Mouse (Mus musculus) natural killer cell, adult 2 months (primary cell): ENCODE results near the gene Ptges2.

Source experiments
- DNase-seq, 2 experiments: peaks; one replicate each; pipeline ENCODE4 v3.0.0; 2022; ENCODE audit warnings: low spot score in 2 of 2

Gene Ptges2

DNA sequence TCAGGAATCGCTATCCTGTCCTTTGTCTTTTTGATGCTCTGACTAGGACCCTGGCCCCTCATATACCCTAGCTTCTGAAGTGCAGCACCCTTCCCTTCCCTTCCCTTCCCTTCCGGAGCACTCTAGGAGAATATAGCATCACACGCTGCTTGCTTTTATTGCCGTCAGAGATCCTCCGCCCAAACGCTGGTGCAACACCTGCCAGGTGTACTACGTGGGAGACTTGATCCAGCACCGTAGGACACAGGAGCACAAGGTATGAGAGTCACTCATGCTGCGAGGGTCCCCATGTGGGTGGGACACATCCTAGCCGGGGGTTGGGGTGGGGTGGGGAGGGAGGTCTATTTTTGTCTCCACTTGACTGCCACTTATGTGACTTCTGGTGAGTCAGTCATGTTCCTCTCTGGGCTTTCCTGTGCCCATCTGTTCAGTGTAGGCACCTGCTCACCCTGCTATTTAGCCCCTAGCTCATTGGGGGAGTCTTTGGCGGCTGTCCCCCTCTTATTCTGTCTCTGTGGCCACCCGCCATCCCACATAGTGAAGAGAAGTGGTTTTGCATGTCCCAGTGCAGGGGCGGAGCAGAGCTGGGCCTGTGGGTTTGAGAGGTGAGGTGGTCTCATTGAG, 20.3 kb upstream of the Ptges2 start:
- DNase-seq = no peak

DNA sequence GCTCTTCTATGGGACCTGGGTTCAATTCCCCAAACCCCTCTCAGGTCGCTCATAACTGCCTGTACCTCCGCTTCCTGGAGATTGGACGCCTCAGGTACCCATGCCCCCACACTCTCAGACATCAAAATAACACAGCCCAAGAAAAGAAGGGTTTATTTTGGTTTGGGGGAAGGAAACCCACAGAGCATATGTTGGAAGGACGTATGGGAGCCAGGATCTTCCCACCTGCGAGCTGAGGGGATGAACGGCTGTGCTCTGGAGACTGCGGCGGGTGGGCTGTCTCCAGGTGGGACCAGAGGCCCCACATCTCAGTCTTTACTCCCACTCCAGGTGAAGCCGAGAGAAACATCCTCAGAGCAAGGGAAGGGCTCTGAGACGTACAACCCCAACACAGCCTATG, 18.7 kb upstream of the Ptges2 start:
- no peak for DNase-seq

GRCm38 (mm10) chr2:32380001-32380500, 15.6 kb upstream of the Ptges2 start:
- DNase-seq = no peak

- DNase-seq = peak in 1 of 2 experiments; percentile 21
Measured at GRCm38 (mm10) chr2:32381141-32381774, 14.4 kb upstream of the Ptges2 start.

- peak; percentile 91 to 94 for DNase-seq
Measured at GRCm38 (mm10) chr2:32381775-32382223, 13.9 kb upstream of the Ptges2 start, which contains the start of gene 1110008P14Rik. Gene 1110008P14Rik, minus strand, starts transcription at chr2:32381938.

DNA sequence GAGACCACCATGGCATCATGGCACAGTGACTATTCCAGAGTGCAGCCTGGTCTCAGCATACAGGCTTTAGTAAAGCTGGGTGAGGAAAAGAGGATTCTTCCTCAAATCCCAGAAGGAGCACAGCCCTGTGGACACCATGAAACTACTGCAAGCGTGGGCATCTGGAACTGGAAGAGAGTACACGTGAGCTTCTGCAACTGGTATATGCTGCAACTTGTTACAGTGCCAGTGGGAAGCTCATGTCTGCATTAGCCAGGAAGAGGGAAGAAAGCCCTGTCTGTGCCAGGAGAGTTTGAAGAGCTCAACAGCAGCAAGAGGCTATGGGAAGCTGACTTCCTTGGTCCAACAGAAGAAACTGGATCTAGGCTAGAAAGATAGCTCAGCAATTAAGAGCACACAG, 13.0 kb upstream of the Ptges2 start:
- DNase-seq = no peak

- DNase-seq = no peak
Measured at GRCm38 (mm10) chr2:32387706-32388490, 7.8 kb upstream of the Ptges2 start, which contains the start of gene Lcn2. Gene Lcn2, minus strand, starts transcription at chr2:32388252.

- no peak for DNase-seq
Measured at GRCm38 (mm10) chr2:32389157-32389556, 6.5 kb upstream of the Ptges2 start.

GRCm38 (mm10) chr2:32390871-32391270, 4.8 kb upstream of the Ptges2 start:
- no peak for DNase-seq

GRCm38 (mm10) chr2:32392063-32392462, 3.6 kb upstream of the Ptges2 start:
- DNase-seq = no peak

DNA sequence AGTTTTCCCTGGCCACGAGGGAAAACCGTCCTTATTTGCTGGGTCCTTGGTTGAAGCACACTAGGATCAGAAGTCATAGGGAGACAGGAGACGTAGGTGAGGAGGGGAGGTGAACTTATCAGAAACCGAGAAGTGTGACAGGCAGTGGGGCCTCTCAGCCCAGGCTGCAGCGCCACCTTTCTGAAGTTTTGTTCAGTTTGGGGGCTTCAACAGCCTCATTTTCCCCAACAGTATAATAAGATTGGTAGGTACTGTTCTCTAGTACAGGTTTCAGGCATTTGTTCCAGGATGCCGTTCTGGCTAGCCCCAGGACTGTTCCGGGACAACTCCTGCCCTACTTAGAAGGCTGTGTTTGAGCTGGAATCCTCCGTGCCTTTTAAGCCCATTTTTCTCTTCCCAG, 723 bp upstream of the Ptges2 start:
- DNase-seq = peak; percentile 16 to 39

DNA sequence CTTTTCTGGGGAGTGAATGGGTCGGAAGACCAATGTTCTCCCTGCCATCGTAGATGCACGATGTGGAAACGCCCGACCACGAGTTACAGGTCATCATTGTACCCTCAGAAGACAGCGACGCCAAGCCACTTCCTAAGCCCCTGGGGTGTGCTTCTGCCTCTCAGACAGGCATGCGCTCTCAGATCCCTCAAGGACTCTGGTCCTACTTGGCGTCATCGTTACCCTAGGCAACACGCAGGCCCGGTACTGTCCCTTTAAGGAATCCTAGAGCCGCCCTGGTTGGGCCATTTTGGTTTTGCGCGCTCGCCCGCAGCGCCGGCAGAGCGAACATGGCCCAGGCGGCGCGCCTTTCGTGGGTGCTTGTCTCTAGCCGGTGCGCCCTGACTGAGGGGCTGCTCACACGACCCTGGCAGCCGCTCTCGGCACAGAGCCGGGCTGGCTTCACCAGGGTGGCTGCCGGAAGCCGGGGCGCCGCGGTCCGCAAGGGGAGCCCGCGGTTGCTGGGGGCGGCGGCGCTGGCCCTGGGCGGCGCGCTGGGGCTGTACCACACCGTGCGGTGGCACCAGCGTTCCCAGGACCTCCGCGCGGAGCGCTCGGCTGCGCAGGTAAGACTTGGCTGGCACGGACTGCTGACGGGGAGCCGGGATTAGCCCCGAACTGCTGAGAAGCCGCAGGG, 388 bp downstream of the Ptges2 start:
- peak; percentile 84 to 87 for DNase-seq

GRCm38 (mm10) chr2:32396695-32397094, 999 bp downstream of the Ptges2 start:
- no peak for DNase-seq

GRCm38 (mm10) chr2:32404663-32405062, 9.0 kb downstream of the Ptges2 start:
- peak; percentile 92 to 95 for DNase-seq

DNA sequence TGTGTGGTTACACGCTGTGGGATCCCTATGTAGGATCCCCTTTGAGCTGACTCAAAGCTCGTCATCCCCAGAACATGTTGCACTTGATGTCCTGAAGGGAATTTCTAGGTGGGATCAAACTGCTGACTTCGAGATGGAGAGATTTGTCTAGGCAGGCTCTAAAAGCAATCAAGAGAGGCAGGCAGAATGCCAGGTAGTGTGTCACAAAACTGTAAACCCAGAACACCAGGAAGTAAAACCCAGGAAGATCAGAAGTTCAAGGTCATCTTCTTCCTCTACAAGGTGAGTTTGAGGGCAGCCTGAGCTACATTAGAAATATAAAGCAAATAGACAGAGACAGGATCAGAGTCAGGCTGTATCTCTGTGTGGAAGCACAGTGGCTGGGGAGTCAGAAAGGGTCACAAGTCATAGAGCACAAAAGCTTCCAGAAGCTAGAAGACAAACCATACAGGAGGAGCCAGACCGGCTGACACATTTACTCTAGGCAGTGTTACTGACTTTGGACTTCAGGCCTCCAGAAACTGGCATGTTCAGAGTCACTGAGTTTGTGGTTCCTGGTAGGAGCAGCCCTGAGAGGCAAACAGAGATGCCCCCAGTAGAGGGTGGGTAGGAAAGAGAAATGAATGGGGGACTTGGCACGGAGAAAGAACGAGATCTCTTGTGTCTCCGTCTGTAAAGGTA, 11.6 kb downstream of the Ptges2 start:
- no peak for DNase-seq

- DNase-seq = no peak
Measured at GRCm38 (mm10) chr2:32408429-32409424, 13.0 kb downstream of the Ptges2 start.

GRCm38 (mm10) chr2:32411407-32411806, 15.7 kb downstream of the Ptges2 start:
- no peak for DNase-seq

GRCm38 (mm10) chr2:32412742-32413531, 17.2 kb downstream of the Ptges2 start:
- no peak for DNase-seq

DNA sequence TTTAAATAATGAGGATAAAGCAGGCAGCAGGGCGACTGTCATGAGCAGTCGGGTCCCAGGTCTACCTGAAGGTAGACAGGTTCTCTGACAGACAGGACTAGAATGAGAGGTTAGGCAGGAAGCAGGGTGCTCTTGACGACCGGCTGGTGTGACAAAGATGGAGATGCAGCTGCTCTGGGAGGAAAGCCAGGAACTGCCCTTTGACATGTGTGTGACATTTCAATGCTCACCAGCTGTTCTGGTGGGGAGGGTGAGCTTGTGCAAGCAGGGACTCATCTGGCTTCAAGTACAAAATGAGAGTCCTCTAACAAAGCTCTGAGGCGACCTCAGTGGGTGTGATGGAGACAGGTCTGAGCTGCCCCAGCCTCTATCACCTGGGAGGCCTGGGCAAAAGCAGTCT, 18.2 kb downstream of the Ptges2 start:
- DNase-seq = no peak
